Mouse (Mus musculus): ENCODE data around the gene Lrmp. TPM values are rescaled to one million over a fixed set of nuclear protein-coding genes. Genes with fewer than 3 reads are reported as not detected.
"Not testable (repeated sequence)": the region's sequence is repeated elsewhere in the genome, so short reads cannot be mapped to it uniquely, and the experiment has no call there.

Gene Lrmp
- 178 TPM in 2 replicates for polyA plus RNA-seq (2015; fragmentation: Nextera tagmentation; extraction: Ambion mirVana)

- DNase-seq (ENCODE audit: low spot score) = peak; percentile 73
These were observed at the start of gene Lrmp for GRCm38 (mm10) chr6:145115476-145116097. Gene Lrmp, plus strand, starts transcription at chr6:145115653.

- DNase-seq (ENCODE audit: low spot score) = no peak
These were observed 49.0 kb upstream of the Lrmp start for GRCm38 (mm10) chr6:145066416-145066815.

- no peak for DNase-seq (ENCODE audit: low spot score)
These were observed 47.8 kb upstream of the Lrmp start for GRCm38 (mm10) chr6:145067679-145068078.

- DNase-seq (ENCODE audit: low spot score) = no peak
These were observed 46.1 kb upstream of the Lrmp start for GRCm38 (mm10) chr6:145069397-145069796.

GRCm38 (mm10) chr6:145069921-145070320, 45.5 kb upstream of the Lrmp start:
- no peak for DNase-seq (ENCODE audit: low spot score)

- DNase-seq (ENCODE audit: low spot score) = no peak
These were observed 41.0 kb upstream of the Lrmp start for GRCm38 (mm10) chr6:145074461-145074860.

GRCm38 (mm10) chr6:145075088-145075547, 40.3 kb upstream of the Lrmp start:
- DNase-seq (ENCODE audit: low spot score) = no peak

GRCm38 (mm10) chr6:145075548-145076224, 39.8 kb upstream of the Lrmp start, which contains the start of gene Bcat1:
Gene Bcat1, minus strand, starts transcription at chr6:145076184.
- DNase-seq (ENCODE audit: low spot score) = peak; percentile 42

GRCm38 (mm10) chr6:145076286-145076685, 39.2 kb upstream of the Lrmp start:
- DNase-seq (ENCODE audit: low spot score) = no peak

GRCm38 (mm10) chr6:145079087-145079759, 36.2 kb upstream of the Lrmp start:
- no peak for DNase-seq (ENCODE audit: low spot score)

GRCm38 (mm10) chr6:145081721-145082120, 33.7 kb upstream of the Lrmp start:
- no peak for DNase-seq (ENCODE audit: low spot score)

- DNase-seq (ENCODE audit: low spot score) = no peak
These were observed 30.9 kb upstream of the Lrmp start for GRCm38 (mm10) chr6:145084343-145085117.

GRCm38 (mm10) chr6:145088451-145089113, 26.9 kb upstream of the Lrmp start:
- peak; percentile 56 for DNase-seq (ENCODE audit: low spot score)

- DNase-seq (ENCODE audit: low spot score) = peak; percentile 19
These were observed 26.1 kb upstream of the Lrmp start for GRCm38 (mm10) chr6:145089373-145089772.

GRCm38 (mm10) chr6:145090201-145090863, 25.1 kb upstream of the Lrmp start:
- DNase-seq (ENCODE audit: low spot score) = peak; percentile 75

- peak; percentile 86 for DNase-seq (ENCODE audit: low spot score)
These were observed 24.5 kb upstream of the Lrmp start for GRCm38 (mm10) chr6:145090928-145091327.

GRCm38 (mm10) chr6:145091998-145092397, 23.5 kb upstream of the Lrmp start:
- DNase-seq (ENCODE audit: low spot score) = no peak

GRCm38 (mm10) chr6:145093038-145093622, 22.3 kb upstream of the Lrmp start:
- DNase-seq (ENCODE audit: low spot score) = not testable (repeated sequence)

- no peak for DNase-seq (ENCODE audit: low spot score)
These were observed 21.0 kb upstream of the Lrmp start for GRCm38 (mm10) chr6:145094431-145094830.

GRCm38 (mm10) chr6:145100923-145101322, 14.5 kb upstream of the Lrmp start:
- peak; percentile 56 for DNase-seq (ENCODE audit: low spot score)

All from thymus, postnatal 0 days (tissue).